Mouse (Mus musculus) neural tube, embryonic 11.5 days (tissue): ENCODE measurements around the gene Tomm40. TPM values are rescaled to one million over a fixed set of nuclear protein-coding genes. Genes with fewer than 3 reads are reported as not detected.

Experiments
- ATAC-seq: fragments of 200-750 bp; cut with Nextera tagmentation; 2 replicates; pipeline ENCODE4 v1.8.0; 2017; ENCODE audit warnings: moderate number of reproducible peaks, mild to moderate bottlenecking, moderate TSS enrichment, moderate library complexity; ENCODE audit not compliant: insufficient read depth, low FRiP score, low TSS enrichment
- DNase-seq: peaks from one replicate; pipeline ENCODE4 v3.0.0-alpha.2; 2015; ENCODE audit warnings: low spot score
- H3K27ac ChIP-seq: fragments of 300-500 bp; sonication (generic); 2 replicates; pipeline ENCODE4 v1.5.1; 2014; ENCODE audit warnings: low read depth, mild to moderate bottlenecking, low read length
- H3K27me3 ChIP-seq: fragments of 300-500 bp; sonication (generic); 2 replicates; pipeline ENCODE4 v1.6.1; 2014; ENCODE audit warnings: mild to moderate bottlenecking, low read length, mixed read lengths; ENCODE audit not compliant: control insufficient read depth, insufficient read depth
- H3K36me3 ChIP-seq: fragments of 300-500 bp; sonication (generic); 2 replicates; pipeline ENCODE4 v1.6.1; 2014; ENCODE audit warnings: mild to moderate bottlenecking, low read length, moderate library complexity, mixed read lengths; ENCODE audit not compliant: control insufficient read depth, insufficient read depth
- H3K4me1 ChIP-seq: fragments of 300-500 bp; sonication (generic); 2 replicates; pipeline ENCODE4 v1.6.1; 2014; ENCODE audit warnings: low read length, mixed read lengths; ENCODE audit not compliant: control insufficient read depth, insufficient read depth
- H3K4me2 ChIP-seq: fragments of 300-500 bp; sonication (generic); 2 replicates; pipeline ENCODE4 v1.6.1; 2014; ENCODE audit warnings: low read depth, mild to moderate bottlenecking, moderate library complexity
- H3K4me3 ChIP-seq: fragments of 300-500 bp; sonication (generic); 2 replicates; pipeline ENCODE4 v1.5.1; 2014; ENCODE audit warnings: low read depth, low read length
- H3K9ac ChIP-seq: fragments of 300-500 bp; sonication (generic); 2 replicates; pipeline ENCODE4 v1.6.1; 2014; ENCODE audit warnings: mild to moderate bottlenecking, low read length
- H3K9me3 ChIP-seq: fragments of 300-500 bp; sonication (generic); 2 replicates; pipeline ENCODE4 v1.6.1; 2016; ENCODE audit warnings: low read length; ENCODE audit not compliant: control insufficient read depth
- WGBS: fragments of 180-500 bp; shearing (Covaris S2); extraction: QIAGEN DNeasy Blood & Tissue Kit; methylation state at CpG from one replicate; pipeline ENCODE4 v1.1.7; 2014; 5-methylcytosine and 5-hydroxymethylcytosine counted together
- polyA plus RNA-seq: library from polyadenylated mRNA; unstranded; fragments of >200 nt; fragmentation: Nextera tagmentation; extraction: Ambion mirVana; gene quantifications from 2 replicates; pipeline ENCODE4 v1.2.1, GENCODE M21; 2014

Tomm40 gene
- polyA plus RNA-seq, 1 experiment from 2014 or later, result 155 TPM

DNA sequence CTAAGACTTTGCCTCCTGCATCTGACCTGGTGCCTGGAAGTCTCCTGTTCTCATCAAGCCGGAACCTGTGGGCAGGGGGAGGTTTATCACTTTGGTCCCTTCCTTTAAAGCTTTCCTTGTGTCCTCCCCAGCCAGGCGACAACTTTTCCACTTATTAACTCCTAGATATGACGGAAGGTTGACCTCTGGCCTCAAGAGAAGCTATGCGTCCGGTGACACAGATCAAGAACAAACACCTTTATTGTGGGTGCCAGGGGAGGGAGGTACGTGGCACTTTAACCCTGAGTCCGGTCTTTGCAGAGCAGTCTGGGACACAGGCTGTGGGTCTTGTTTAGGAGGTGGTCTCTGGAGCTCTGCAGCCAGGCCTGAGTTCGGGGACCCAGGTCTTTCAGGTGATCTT lies 37.4 kb downstream of the Tomm40 start, which contains the start of gene Apoc2:
Gene Apoc2, minus strand, starts transcription at position 70 of the 400 bp plus-strand sequence.
- WGBS, result 79% methylated on average over 8 of the region's 8 CpGs
- no peaks in the 10 kb centered on the region for H3K27me3 ChIP-seq
- H3K4me1 ChIP-seq, result no peaks in the 10 kb centered on the region
- H3K4me2 ChIP-seq, result no peak within 1 kb of the TSS
- H3K36me3 ChIP-seq, result no peaks in the 10 kb centered on the region
- H3K9ac ChIP-seq, result no peak within 1 kb of the TSS
- H3K4me3 ChIP-seq, result no peak within 1 kb of the TSS
- ATAC-seq (no peak), DNase-seq (no peak)
- H3K27ac ChIP-seq, result no peak within 1 kb of the TSS
- H3K9me3 ChIP-seq, result no peaks in the 10 kb centered on the region

DNA sequence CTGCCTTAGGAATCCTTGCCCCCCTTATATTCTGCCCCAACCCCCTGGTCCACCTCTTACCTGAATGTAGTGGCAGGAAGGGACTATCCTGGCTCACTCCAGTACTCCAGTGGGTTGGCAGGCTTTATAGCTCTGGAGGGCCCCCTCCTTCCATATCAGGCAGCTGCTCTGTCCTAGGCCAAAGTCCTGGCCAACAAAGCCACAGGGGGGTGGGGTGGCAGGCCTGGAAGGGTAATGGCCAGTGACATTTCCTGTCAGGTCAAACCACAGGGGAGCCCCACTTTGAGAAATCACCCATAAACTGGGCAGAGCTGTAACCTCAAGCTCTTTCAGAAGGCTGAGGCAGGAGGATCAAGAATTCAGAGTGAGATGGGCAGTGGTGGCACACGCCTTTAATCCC lies 38.6 kb downstream of the Tomm40 start:
- no peak overlapping the region for H3K9ac ChIP-seq
- H3K36me3 ChIP-seq, result no peaks in the 10 kb centered on the region
- 40% methylated on average over 1 of the region's 1 CpGs for WGBS
- no peak overlapping the region for H3K4me2 ChIP-seq
- H3K4me1 ChIP-seq, result no peaks in the 10 kb centered on the region
- ATAC-seq (no peak), DNase-seq (no peak)
- no peaks in the 10 kb centered on the region for H3K9me3 ChIP-seq
- H3K27ac ChIP-seq, result no peak overlapping the region
- H3K4me3 ChIP-seq, result no peak overlapping the region
- H3K27me3 ChIP-seq, result no peaks in the 10 kb centered on the region

DNA sequence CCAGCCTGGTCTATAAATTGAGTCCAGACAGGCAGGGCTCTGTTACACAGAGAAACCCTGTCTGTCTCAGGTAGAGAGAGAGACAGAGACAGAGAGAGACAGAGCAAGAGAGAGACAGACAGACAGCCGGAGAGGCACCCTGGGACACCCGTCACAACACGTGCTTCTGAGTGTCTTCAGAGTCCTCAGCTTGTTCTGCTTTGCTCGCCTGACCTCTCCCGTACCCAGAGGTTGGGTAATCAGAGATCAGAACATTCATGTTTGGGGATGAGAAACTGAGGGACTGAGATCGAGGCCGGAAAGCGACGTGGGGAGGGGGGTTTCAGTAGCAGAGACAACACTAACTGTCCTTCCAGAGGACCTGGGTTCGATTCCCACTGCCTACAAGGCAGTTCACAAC lies 39.4 kb downstream of the Tomm40 start:
- no peak for DNase-seq
- no peak for ATAC-seq
- 84% methylated on average over 10 of the region's 10 CpGs for WGBS

DNA sequence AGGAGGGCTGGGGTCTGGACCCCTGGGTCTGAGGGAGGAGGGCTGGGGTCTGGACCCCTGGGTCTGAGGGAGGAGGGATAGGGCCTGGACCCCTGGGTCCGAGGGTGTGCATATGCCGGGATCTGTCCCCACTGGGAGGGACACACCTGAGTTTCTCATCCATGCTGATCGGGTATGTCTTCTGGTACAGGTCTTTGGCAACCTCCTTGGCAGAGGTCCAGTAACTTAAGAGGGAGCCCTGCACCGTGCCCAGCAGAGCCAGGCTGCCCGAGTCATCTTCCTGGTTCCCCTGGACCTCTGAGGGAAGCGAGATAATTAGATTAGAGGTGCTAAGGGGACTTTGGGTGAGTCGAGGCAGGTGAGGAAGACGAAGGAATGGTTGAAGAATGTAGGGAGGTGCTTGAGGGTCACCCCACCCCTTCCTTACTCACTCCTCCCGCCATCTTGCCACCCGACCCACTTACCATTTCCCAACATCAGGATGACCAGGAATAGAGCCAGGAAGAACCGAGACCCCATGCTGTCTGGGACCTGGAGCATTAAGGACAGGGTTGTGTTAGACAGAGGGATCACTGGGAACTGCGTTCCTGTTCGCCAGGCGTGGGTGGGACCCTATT lies 42.0 kb downstream of the Tomm40 start:
- Histone ChIP-seq H3K4me3 (no peak overlapping the region), H3K9ac (no peak overlapping the region), H3K4me2 (no peak overlapping the region), H3K27ac (no peak overlapping the region), H3K4me1 (no peaks in the 10 kb centered on the region), H3K9me3 (no peaks in the 10 kb centered on the region), H3K36me3 (no peaks in the 10 kb centered on the region), H3K27me3 (no peaks in the 10 kb centered on the region)
- no peak for ATAC-seq
- 73% methylated on average over 14 of the region's 14 CpGs for WGBS
- no peak for DNase-seq

More for the DNA sequence above, 39.4 kb downstream of the Tomm40 start:
- no peaks in the 10 kb centered on the region for H3K27me3 ChIP-seq
- H3K4me2 ChIP-seq, result no peak overlapping the region
- H3K27ac ChIP-seq, result no peak overlapping the region
- no peak overlapping the region for H3K4me3 ChIP-seq
- H3K4me1 ChIP-seq, result no peaks in the 10 kb centered on the region
- H3K9me3 ChIP-seq, result no peaks in the 10 kb centered on the region
- no peaks in the 10 kb centered on the region for H3K36me3 ChIP-seq
- H3K9ac ChIP-seq, result no peak overlapping the region

DNA sequence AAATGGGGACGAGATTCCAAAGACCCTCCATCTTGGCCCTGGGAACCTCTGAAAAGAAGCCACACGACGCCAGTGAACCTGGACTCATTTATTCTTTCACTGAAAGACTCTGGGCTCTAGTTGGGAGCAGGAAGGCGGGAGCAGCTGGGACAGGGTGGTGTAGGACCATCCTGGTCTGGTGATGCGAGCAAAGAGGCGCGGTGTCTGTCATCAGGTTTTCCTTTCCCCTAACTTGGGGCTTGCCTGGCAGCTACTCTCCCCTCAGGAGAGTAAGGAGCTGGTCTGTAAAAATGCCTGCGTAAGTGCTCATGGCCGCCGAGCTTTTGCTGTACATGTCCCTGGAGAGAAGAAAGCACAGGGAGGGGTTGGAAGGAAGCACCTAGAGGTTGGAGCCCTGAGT lies 43.7 kb downstream of the Tomm40 start:
- ATAC-seq (no peak), DNase-seq (no peak)
- 71% methylated on average over 10 of the region's 10 CpGs for WGBS

DNA sequence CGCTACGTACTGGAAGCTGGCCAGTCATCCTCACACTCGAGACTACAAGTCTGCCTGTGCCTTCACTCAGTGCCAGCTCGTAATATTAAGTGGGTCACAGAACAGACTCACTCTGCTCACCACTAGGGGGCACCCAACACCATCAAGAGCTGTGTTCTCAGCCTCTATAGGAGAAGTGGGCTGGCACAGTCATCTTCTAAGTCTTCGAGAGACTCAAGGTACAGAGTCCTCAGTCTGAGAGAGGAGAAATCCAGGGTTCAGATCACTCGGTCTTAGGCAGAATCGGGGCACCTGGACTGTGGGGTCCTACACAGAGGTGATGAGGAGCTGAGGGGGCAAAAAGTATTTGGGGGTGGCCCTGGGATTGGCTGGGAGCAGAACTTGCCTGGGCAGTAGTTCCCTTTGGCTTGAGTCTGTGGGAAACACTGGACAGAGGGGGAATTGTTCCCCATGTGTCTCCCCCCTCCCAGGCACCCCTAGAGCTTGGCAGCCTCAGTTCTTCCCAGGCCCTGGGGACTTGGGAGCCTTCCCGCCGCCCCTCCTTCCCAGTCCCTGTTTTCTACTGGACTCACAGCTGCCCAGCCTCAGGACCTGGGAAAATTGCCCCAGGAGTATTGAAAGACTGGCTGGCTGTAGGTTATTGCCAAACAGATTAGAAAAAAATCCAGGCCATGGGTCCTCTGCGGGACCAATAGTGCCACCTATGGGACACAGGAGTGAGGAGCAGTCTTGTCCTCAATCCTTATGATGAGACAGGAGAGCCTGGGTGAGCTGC lies 46.1 kb downstream of the Tomm40 start:
- ATAC-seq (peak; percentile 58; the same call in 1 of the 2 replicates), DNase-seq (peak; percentile 87)
- Histone ChIP-seq H3K36me3 (no peaks in the 10 kb centered on the region), H3K27me3 (no peaks in the 10 kb centered on the region), H3K4me2 (peak overlapping the region; percentile 29), H3K9me3 (no peaks in the 10 kb centered on the region), H3K27ac (no peak overlapping the region), H3K4me1 (peaks cover 6% of the 10 kb centered on the region), H3K4me3 (no peak overlapping the region), H3K9ac (no peak overlapping the region)
- 9% methylated on average over 10 of the region's 10 CpGs for WGBS

More for the DNA sequence above, 43.7 kb downstream of the Tomm40 start:
- Histone ChIP-seq H3K4me1 (no peaks in the 10 kb centered on the region), H3K4me3 (no peak overlapping the region), H3K27me3 (no peaks in the 10 kb centered on the region), H3K9me3 (no peaks in the 10 kb centered on the region), H3K36me3 (no peaks in the 10 kb centered on the region), H3K4me2 (no peak overlapping the region), H3K27ac (no peak overlapping the region), H3K9ac (no peak overlapping the region)

DNA sequence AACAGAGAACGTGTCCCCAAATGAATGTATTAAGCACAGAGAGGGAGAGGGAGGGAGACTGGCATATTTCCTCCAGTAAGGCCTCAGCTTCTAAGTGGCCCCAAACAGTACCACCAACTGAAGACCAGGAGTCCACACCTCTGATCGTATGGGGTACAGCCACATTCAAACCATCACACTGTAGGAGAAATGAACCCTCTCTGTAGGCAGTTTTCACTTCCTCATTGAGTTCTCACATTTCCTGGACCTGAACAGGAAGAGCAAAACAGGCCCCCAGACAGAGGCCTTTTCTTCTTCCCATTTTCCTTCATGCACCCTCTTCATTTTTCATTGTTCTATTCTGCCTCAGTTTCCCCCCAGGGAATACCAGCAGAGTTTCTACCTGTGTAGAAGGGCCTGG lies 47.8 kb downstream of the Tomm40 start:
- DNase-seq (no peak), ATAC-seq (no peak)
- H3K27me3 ChIP-seq, result no peaks in the 10 kb centered on the region
- no peak overlapping the region for H3K4me2 ChIP-seq
- no peaks in the 10 kb centered on the region for H3K9me3 ChIP-seq
- H3K27ac ChIP-seq, result no peak overlapping the region
- no peak overlapping the region for H3K9ac ChIP-seq
- no peaks in the 10 kb centered on the region for H3K36me3 ChIP-seq
- 76% methylated on average over 2 of the region's 2 CpGs for WGBS
- H3K4me3 ChIP-seq, result no peak overlapping the region
- peaks cover 13% of the 10 kb centered on the region for H3K4me1 ChIP-seq

DNA sequence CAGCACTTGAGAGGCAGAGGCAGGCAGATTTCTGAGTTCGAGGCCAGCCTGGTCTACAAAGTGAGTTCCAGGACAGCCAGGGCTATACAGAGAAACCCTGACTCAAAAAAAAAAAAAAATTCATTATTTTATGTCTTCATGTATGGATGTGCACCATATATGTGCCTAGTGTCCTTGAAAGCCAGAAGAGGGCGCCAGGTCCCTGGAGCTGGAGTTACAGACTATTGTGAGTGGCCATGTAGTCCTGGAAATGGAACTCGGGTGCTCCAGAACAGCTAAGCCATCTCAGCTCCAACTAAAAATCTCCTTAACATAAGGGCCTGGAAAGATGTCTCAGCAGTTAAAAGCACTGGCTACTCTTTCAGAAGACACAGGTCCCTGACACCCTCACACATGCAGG lies 48.5 kb downstream of the Tomm40 start:
- Histone ChIP-seq H3K27ac (no peak overlapping the region), H3K9ac (no peak overlapping the region), H3K4me1 (peaks cover 13% of the 10 kb centered on the region), H3K9me3 (no peaks in the 10 kb centered on the region), H3K4me2 (no peak overlapping the region), H3K4me3 (no peak overlapping the region), H3K27me3 (no peaks in the 10 kb centered on the region), H3K36me3 (no peaks in the 10 kb centered on the region)
- ATAC-seq (no peak), DNase-seq (no peak)
- WGBS, result 66% methylated on average over 3 of the region's 3 CpGs
